Mouse (Mus musculus): ENCODE measurements around the gene Olfr643.

DNA sequence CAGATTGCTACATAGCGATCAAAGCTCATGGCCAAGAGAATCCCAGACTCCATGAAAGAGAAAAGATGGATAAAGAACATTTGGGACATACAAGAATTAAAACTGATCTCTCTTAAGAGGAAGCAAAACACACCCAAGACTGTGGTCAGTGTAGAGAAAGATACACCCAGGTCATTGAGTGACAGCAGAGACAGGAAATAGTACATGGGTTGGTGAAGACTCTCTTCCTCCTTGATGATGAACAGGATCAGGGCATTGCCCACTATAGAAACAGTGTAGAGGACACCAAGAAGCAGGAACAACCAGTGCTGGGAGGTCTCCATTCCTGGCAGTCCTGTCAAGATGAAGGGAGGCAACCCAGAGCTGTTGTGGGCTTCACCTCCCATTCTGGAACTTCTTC lies 78.0 kb downstream of the Olfr643 start:
- TF ChIP-seq CTCF (conservative IDR thresholded peaks at IDR 0.05; ENCODE audit: low read length) (no peak), POU5F1 (IDR thresholded peaks at IDR 0.05; ENCODE audit: borderline replicate concordance, low read length) (no peak), NANOG (IDR thresholded peaks at IDR 0.05; ENCODE audit: borderline replicate concordance, low read length) (no peak)

Data from E14TG2a.4 (cell line).